Mouse (Mus musculus) midbrain, embryonic 12.5 days (tissue): Measurements from ENCODE around the gene Fam189a1. TPM values are rescaled to one million over a fixed set of nuclear protein-coding genes. Genes with fewer than 3 reads are reported as not detected.

Experiments
- ATAC-seq: fragments of 200-750 bp; cut with Nextera tagmentation; 2 replicates; pipeline ENCODE4 v1.8.0; 2017; ENCODE audit warnings: low read depth, moderate TSS enrichment, moderate library complexity; ENCODE audit not compliant: low FRiP score
- H3K27ac ChIP-seq: fragments of 300-500 bp; sonication (generic); replicated peaks from 2 replicates; pipeline ENCODE4 v1.5.1; 2016; ENCODE audit warnings: mild to moderate bottlenecking
- H3K27me3 ChIP-seq: fragments of 300-500 bp; sonication (generic); 2 replicates; pipeline ENCODE4 v1.6.1; 2016; ENCODE audit warnings: mild to moderate bottlenecking
- H3K36me3 ChIP-seq: fragments of 300-500 bp; sonication (generic); 2 replicates; pipeline ENCODE4 v1.6.1; 2016
- H3K4me1 ChIP-seq: fragments of 300-500 bp; sonication (generic); 2 replicates; pipeline ENCODE4 v1.6.1; 2016
- H3K4me2 ChIP-seq: fragments of 300-500 bp; sonication (generic); replicated peaks from 2 replicates; pipeline ENCODE4 v1.6.1; 2016; ENCODE audit warnings: mild to moderate bottlenecking, moderate library complexity
- H3K4me3 ChIP-seq: fragments of 300-500 bp; sonication (generic); 2 replicates; pipeline ENCODE4 v1.5.1; 2016; ENCODE audit warnings: mild to moderate bottlenecking
- H3K9ac ChIP-seq: fragments of 300-500 bp; sonication (generic); replicated peaks from 2 replicates; pipeline ENCODE4 v1.6.1; 2016; ENCODE audit warnings: mild to moderate bottlenecking, moderate library complexity
- H3K9me3 ChIP-seq: fragments of 300-500 bp; sonication (generic); 2 replicates; pipeline ENCODE4 v1.6.1; 2016; ENCODE audit warnings: mild to moderate bottlenecking
- WGBS: fragments of 180-500 bp; shearing (Covaris S2); methylation state at CpG from one replicate; pipeline ENCODE4 v1.1.7; 2016; 5-methylcytosine and 5-hydroxymethylcytosine counted together
- polyA plus RNA-seq: library from polyadenylated mRNA; unstranded; fragments of >200 nt; fragmentation: Nextera tagmentation; extraction: Ambion mirVana; gene quantifications from 2 replicates; pipeline ENCODE4 v1.2.1, GENCODE M21; 2016

Gene Fam189a1
- polyA plus RNA-seq, 1 experiment from 2014 or later = 4.4 TPM

DNA sequence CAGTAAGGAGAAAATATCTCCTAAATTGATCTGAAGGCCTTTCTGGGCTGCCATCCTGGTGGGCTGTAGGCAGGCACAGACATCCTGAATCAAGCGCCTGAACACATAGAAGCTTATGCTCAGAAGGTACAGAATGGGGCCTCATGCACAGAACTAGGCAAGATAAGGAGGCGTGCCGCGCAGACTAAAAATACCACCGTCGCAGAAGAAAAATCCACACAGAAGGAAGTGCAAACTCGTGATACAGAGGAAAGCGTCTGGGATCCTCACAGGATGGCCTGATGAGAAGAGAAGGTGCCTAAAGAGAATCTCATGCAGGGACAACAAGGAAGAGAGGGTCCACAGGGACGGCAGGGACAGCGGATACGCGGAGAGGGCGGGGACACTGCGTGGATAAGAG is 58.7 kb downstream of the Fam189a1 start:
- WGBS = 92% methylated on average over 14 of the region's 14 CpGs
- Histone ChIP-seq H3K27me3 (no peaks in the 10 kb centered on the region), H3K9ac (no peak overlapping the region), H3K4me1 (no peaks in the 10 kb centered on the region), H3K4me3 (no peak overlapping the region), H3K4me2 (no peak overlapping the region), H3K9me3 (no peaks in the 10 kb centered on the region), H3K36me3 (no peaks in the 10 kb centered on the region), H3K27ac (no peak overlapping the region)
- no peak for ATAC-seq

DNA sequence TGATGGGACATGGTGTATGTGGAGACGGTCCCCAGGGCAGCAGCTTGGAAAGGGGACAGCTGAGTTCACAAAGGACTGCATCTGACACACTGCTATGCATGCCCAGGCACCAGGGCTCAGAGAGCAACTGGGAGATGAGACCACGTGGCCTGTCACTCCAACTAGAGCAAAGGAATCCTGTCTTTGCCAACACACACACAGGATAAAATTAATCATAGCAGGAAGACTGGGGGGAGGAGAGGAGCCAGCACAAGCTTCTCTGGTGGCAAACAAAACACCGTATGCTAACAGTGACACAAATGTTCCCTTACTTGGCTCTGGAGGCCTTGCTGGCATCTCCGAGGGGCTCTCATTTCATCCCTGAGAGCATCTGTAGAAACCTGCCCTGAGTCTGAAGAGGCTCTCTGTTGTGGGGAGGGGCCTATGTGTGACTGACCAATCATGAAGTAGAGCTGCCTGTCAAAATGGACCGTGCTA is 60.7 kb downstream of the Fam189a1 start:
- Histone ChIP-seq H3K27me3 (no peaks in the 10 kb centered on the region), H3K9ac (no peak overlapping the region), H3K4me1 (no peaks in the 10 kb centered on the region), H3K4me3 (no peak overlapping the region), H3K9me3 (no peaks in the 10 kb centered on the region), H3K4me2 (no peak overlapping the region), H3K36me3 (no peaks in the 10 kb centered on the region), H3K27ac (no peak overlapping the region)
- WGBS = 65% methylated on average over 5 of the region's 5 CpGs
- no peak for ATAC-seq

DNA sequence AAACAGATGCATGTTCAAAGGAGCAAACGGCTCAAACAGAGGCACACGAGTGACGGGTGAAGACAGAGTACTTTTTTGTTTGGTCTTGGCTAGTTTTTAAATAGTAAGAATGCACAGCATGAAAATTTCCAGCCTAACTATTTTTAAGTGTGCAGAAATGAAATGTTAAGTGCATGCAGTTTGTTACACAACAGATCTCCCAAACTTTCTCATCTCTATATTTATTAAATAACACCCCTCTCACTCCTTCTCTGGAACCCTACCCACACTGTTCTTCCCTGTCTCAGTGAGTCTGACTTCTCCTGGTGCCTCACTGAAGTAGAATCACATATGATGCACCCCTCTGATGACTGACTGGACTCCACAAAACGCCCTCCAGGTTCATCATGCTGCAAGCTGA is 63.1 kb downstream of the Fam189a1 start:
- no peaks in the 10 kb centered on the region for H3K27me3 ChIP-seq
- ATAC-seq = no peak
- 82% methylated on average over 4 of the region's 4 CpGs for WGBS
- no peak overlapping the region for H3K4me2 ChIP-seq
- no peak overlapping the region for H3K27ac ChIP-seq
- H3K4me1 ChIP-seq = no peaks in the 10 kb centered on the region
- H3K4me3 ChIP-seq = no peak overlapping the region
- H3K9me3 ChIP-seq = no peaks in the 10 kb centered on the region
- H3K9ac ChIP-seq = no peak overlapping the region
- H3K36me3 ChIP-seq = no peaks in the 10 kb centered on the region

DNA sequence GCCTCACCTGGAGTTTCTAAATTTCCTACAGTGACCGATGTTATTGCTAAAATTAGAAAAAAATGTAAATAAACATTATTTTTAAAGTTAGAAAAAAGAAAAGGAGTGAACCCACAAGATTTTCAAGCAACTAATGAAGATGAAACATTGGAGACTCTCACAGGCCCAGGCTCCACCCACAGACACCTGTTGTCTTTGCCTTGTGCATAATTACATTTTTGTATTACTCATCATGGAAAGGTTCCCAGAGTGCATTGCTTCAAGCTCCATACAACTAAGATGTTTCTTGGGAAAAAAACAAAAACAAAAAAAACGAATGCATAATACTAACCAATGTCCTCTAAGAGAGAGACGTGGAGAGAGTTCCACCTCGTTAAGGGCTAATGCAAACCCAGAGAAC is 64.9 kb downstream of the Fam189a1 start:
- H3K9ac ChIP-seq = no peak overlapping the region
- H3K27me3 ChIP-seq = no peaks in the 10 kb centered on the region
- no peaks in the 10 kb centered on the region for H3K4me1 ChIP-seq
- H3K9me3 ChIP-seq = no peaks in the 10 kb centered on the region
- H3K36me3 ChIP-seq = no peaks in the 10 kb centered on the region
- H3K4me3 ChIP-seq = no peak overlapping the region
- no peak overlapping the region for H3K4me2 ChIP-seq
- ATAC-seq = no peak
- no peak overlapping the region for H3K27ac ChIP-seq
- 84% methylated on average over 4 of the region's 4 CpGs for WGBS

DNA sequence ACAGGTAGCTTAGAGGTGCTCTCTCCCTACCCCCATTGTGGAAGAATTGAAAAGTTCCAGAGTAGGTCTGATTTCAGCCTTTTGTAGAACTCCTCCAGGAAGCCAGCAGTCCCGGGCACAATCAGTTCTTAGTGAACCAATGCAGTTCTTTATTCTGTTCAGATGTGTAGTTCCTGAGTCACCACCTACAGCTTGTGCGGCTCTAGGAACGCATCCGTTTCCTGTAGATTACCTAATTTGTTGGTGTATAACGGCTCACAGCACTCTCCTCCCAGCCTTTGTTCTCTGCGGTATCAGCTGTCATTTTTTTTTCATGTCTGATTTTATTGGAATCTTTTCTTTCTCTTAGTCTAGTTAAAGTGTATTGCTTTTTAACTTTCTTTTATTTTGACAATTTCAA is 70.4 kb downstream of the Fam189a1 start:
- Histone ChIP-seq H3K9me3 (no peaks in the 10 kb centered on the region), H3K36me3 (no peaks in the 10 kb centered on the region), H3K4me3 (no peak overlapping the region), H3K4me1 (peaks cover 7% of the 10 kb centered on the region), H3K27ac (no peak overlapping the region), H3K9ac (no peak overlapping the region), H3K4me2 (no peak overlapping the region), H3K27me3 (no peaks in the 10 kb centered on the region)
- ATAC-seq = no peak
- WGBS = 79% methylated on average over 6 of the region's 6 CpGs

DNA sequence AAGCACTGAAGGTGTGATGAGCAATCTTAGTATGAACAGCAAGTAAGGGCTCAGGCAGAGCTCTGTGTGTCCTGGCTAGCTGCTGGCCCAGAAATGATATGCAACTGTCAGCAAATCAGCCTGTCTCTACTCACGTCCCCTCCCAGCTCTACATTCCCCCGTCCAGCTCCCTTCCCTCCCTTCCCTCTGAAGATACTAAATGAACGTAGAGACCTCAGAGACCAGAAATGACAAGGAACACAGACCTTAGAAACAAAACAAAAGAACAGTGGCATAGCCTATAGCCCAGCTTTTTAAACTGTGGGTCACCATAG is 73.6 kb downstream of the Fam189a1 start:
- Histone ChIP-seq H3K4me2 (no peak overlapping the region), H3K9ac (no peak overlapping the region), H3K27ac (no peak overlapping the region), H3K4me1 (peaks cover 7% of the 10 kb centered on the region), H3K27me3 (no peaks in the 10 kb centered on the region), H3K36me3 (no peaks in the 10 kb centered on the region), H3K4me3 (no peak overlapping the region), H3K9me3 (no peaks in the 10 kb centered on the region)
- WGBS = 18% methylated on average over 3 of the region's 3 CpGs
- no peak for ATAC-seq

DNA sequence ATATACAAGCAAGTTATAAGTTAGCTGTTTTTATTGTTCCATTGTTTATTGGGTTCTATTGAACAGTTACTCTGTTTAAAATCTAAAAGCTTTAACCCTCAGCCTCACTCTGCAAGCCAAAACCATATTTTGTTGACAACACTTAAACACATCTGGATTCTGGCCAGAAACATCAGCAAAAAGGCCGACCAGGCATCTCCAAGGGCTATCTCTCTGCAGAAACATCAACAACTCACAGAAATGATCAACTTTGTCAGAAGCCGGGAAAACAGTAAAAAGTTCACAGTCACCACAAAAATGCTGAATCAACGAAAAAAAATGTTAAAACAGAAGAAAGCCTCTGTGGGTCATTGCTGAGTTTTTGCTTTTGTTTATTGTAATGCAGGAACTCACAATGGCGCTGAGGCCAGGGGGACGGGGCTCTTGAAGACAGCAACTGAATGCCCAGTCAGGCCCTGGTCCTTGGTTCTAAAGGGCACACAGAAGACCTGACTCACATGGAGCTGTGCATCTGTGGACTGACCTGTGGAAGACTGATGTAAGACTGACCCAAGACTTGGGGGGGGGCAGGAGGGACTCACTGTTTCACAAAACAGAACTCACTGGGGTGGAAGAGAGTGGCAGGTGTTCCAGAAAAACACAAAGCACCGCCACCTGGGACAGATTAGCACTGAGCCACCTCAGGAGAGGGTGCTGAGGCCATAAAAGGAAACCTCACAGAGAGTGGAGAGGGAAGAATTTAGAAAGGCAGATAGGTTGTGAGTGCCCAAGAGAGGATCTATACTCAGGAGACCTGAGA is 74.2 kb downstream of the Fam189a1 start:
- no peak overlapping the region for H3K4me3 ChIP-seq
- no peaks in the 10 kb centered on the region for H3K9me3 ChIP-seq
- H3K4me2 ChIP-seq = no peak overlapping the region
- no peak overlapping the region for H3K27ac ChIP-seq
- H3K36me3 ChIP-seq = no peaks in the 10 kb centered on the region
- no peak for ATAC-seq
- WGBS = 34% methylated on average over 6 of the region's 6 CpGs
- H3K27me3 ChIP-seq = no peaks in the 10 kb centered on the region
- no peak overlapping the region for H3K9ac ChIP-seq
- H3K4me1 ChIP-seq = peaks cover 7% of the 10 kb centered on the region

DNA sequence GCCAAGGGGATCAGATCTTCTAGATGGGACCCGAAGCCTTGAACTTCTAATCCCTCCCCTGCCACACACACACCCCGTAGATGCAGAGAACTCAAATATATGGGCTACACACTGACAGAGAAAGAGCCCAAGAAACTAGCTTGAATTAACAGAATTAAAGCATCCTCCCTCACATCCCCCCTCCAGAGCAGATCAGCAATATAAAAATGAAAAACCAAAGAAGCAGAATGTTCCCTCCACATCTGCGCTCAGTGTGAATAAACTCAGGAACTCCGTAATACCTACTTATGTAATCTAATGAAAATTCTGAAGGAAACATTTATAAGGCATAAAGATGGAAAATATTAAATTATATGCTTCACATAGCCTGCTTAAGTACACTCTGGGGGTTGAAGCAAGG is 80.2 kb downstream of the Fam189a1 start:
- no peak overlapping the region for H3K4me3 ChIP-seq
- H3K27me3 ChIP-seq = no peaks in the 10 kb centered on the region
- no peak overlapping the region for H3K9ac ChIP-seq
- ATAC-seq = no peak
- H3K4me1 ChIP-seq = peaks cover 7% of the 10 kb centered on the region
- no peak overlapping the region for H3K4me2 ChIP-seq
- no peaks in the 10 kb centered on the region for H3K36me3 ChIP-seq
- no peak overlapping the region for H3K27ac ChIP-seq
- WGBS = 92% methylated on average over 4 of the region's 4 CpGs
- H3K9me3 ChIP-seq = no peaks in the 10 kb centered on the region

DNA sequence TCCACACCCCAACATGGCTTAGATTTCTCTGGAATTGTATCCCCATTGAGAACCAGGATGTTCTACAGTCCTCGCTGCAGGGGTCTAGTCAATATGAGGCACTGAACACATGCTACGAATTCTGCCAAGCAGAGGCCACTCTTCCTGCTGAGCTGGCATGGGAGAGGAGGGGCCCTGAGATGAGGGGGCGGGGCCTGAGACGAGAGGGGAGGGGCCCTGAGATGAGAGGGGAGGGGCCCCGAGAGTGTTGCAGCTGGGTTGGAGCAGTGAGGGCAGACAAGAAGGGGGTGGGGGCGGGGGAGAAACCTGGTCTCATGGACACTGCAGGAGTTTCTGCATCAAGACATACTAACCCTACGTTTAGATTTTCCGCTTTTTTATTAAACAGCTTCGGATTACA is 82.2 kb downstream of the Fam189a1 start:
- H3K4me2 ChIP-seq = no peak overlapping the region
- no peak overlapping the region for H3K9ac ChIP-seq
- peak; percentile 47; the same call in 1 of the 2 replicates for ATAC-seq
- no peaks in the 10 kb centered on the region for H3K9me3 ChIP-seq
- no peak overlapping the region for H3K27ac ChIP-seq
- no peaks in the 10 kb centered on the region for H3K36me3 ChIP-seq
- WGBS = 49% methylated on average over 9 of the region's 9 CpGs
- H3K4me1 ChIP-seq = peaks cover 7% of the 10 kb centered on the region
- no peak overlapping the region for H3K4me3 ChIP-seq
- no peaks in the 10 kb centered on the region for H3K27me3 ChIP-seq

DNA sequence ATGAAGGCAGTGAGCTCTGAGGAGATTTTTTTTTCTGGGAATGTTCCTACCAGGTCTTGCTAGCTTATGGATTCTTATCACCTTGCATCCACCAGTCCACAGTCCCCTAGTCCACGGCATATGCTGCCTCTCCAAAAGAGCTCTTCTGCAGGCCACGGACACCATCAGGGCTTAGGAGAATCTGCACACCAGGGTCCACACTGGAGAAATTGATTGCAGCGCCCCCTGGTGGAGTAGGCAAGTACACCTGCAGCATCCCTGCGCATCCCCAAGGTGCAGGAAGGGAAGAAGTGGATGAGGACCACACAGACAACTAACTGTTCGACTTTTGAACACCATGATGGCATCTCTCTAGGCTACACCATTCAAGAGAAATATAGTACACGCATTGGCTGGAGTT is 82.8 kb downstream of the Fam189a1 start:
- Histone ChIP-seq H3K27ac (no peak overlapping the region), H3K9me3 (no peaks in the 10 kb centered on the region), H3K4me1 (peaks cover 7% of the 10 kb centered on the region), H3K9ac (no peak overlapping the region), H3K4me2 (no peak overlapping the region), H3K27me3 (no peaks in the 10 kb centered on the region), H3K36me3 (no peaks in the 10 kb centered on the region), H3K4me3 (no peak overlapping the region)
- peak; percentile 62 for ATAC-seq
- 28% methylated on average over 6 of the region's 6 CpGs for WGBS

DNA sequence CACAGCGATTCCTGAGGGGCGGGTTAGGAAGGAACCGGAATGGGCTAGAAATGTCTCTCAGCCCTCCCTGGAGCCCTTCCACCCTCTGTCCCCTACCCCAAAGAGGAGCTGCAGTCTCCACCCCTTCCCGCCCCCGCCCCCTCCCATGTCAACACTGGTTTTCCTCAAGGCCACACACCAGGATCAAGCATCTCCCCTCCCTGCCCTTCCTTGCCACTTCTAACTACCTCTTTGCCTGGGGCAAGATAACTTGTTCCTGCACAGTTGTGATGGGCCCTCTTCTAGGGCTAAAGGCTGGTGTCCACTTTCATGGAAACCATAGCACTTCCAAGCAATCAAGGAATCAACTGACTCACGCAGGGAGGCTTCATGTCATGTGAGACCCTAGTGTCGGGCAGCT is 90.2 kb downstream of the Fam189a1 start:
- H3K9ac ChIP-seq = no peak overlapping the region
- no peak for ATAC-seq
- no peak overlapping the region for H3K4me3 ChIP-seq
- H3K27me3 ChIP-seq = no peaks in the 10 kb centered on the region
- H3K4me2 ChIP-seq = no peak overlapping the region
- H3K9me3 ChIP-seq = no peaks in the 10 kb centered on the region
- no peaks in the 10 kb centered on the region for H3K36me3 ChIP-seq
- 0 out of 2 replicates have a peak, but pooled peaks cover 10% of the 10 kb centered on the region for H3K4me1 ChIP-seq
- 81% methylated on average over 7 of the region's 7 CpGs for WGBS
- H3K27ac ChIP-seq = no peak overlapping the region

DNA sequence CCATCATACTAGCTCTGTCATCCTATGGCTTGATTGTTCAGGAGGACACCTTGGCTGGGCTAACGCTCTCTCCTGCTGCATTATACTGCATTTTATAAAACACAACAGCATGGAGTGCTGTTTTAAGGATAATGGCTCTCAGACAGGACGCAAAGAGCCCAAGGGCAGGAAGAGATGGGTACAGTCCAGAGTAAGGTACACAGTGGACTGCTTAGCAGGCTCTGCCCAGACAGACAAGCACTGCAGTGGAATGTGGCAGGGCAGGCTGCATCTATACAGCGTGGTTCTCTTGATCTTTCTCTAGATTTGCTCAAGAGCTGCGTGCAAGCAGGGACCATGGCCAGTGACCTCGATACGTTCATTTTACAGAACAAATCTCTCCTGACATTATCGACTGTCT is 90.9 kb downstream of the Fam189a1 start:
- Histone ChIP-seq H3K4me3 (no peak overlapping the region), H3K4me1 (0 out of 2 replicates have a peak, but pooled peaks cover 10% of the 10 kb centered on the region), H3K27me3 (no peaks in the 10 kb centered on the region), H3K4me2 (no peak overlapping the region), H3K36me3 (no peaks in the 10 kb centered on the region), H3K9ac (no peak overlapping the region), H3K27ac (no peak overlapping the region), H3K9me3 (no peaks in the 10 kb centered on the region)
- WGBS = 87% methylated on average over 7 of the region's 7 CpGs
- ATAC-seq = no peak

DNA sequence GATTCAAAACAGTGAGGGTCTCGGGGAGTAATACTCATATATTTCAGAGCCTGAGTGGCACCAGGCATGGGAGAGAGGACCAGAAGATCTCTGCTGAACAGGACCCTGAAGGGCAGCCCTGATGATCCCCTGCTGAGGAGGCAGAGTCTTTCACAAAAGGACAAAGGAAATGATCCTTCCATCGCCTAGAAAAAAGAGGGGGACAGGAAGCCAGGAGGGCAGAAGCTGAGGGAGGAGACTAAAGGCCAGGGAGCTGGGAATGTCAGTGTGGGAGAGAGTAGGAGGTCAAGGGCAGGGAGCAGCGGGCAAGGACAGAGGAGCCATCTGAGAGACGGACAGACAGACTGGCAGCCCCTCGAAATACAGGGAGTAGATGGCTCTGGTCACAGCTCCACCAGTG is 91.7 kb downstream of the Fam189a1 start:
- no peaks in the 10 kb centered on the region for H3K27me3 ChIP-seq
- H3K9ac ChIP-seq = no peak overlapping the region
- H3K27ac ChIP-seq = no peak overlapping the region
- no peak for ATAC-seq
- WGBS = 10% methylated on average over 5 of the region's 5 CpGs
- H3K4me2 ChIP-seq = no peak overlapping the region
- H3K36me3 ChIP-seq = no peaks in the 10 kb centered on the region
- 0 out of 2 replicates have a peak, but pooled peaks cover 10% of the 10 kb centered on the region for H3K4me1 ChIP-seq
- no peaks in the 10 kb centered on the region for H3K9me3 ChIP-seq
- H3K4me3 ChIP-seq = no peak overlapping the region
